Mouse (Mus musculus): ENCODE measurements at regions not wholly inside any gene's neighbourhood (a gene's known extent, or its start where the extent isn't known, plus 50 kb on each side); places are given as distances from the start of the nearest gene placed in this dataset.
A peak's percentile ranks its signal among the peaks of the same experiment; 100 is the strongest.

DNA sequence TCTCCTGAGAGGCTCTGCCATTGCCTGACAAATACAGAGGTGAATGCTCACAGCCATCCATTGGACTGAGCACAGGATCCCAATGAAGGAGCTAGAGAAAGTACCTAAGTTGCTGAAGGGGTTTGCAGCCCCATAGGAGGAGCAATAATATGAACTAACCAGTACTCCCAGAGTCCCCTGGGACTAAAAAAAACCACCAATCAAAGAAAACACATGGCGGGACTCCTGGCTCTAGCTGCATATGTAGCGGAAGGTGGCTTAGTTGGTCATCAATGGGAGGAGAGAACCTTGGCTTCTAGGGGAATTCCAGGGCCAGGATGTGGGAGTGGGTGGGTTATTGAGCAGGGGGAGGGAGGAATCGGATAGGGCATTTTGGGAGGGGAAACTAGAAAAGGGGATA, 207.8 kb downstream of the Otol1 start:
- DNase-seq (ENCODE audit: low spot score in 2 of 2) = no peak

DNA sequence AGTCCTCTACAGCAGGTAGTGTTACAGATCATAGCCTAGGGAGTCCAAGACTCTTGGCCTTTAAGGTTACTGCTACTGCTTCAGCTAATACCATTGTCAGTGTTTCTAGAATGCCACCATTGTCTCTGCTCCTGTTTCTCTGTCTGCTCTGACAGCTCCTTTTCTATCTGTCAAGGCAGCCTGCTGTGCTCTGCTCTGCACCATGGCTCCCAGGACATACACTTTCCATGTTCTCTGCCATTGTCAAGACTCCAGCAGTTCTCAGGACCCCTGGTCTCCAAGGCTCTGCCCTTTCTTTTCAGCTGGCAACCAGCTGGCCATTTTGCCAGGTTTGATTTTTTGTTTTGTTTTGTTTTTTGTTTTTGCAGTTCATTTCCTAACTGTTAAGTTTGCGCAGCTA, 208.7 kb downstream of the Otol1 start:
- no peak for DNase-seq (ENCODE audit: low spot score in 2 of 2)

DNA sequence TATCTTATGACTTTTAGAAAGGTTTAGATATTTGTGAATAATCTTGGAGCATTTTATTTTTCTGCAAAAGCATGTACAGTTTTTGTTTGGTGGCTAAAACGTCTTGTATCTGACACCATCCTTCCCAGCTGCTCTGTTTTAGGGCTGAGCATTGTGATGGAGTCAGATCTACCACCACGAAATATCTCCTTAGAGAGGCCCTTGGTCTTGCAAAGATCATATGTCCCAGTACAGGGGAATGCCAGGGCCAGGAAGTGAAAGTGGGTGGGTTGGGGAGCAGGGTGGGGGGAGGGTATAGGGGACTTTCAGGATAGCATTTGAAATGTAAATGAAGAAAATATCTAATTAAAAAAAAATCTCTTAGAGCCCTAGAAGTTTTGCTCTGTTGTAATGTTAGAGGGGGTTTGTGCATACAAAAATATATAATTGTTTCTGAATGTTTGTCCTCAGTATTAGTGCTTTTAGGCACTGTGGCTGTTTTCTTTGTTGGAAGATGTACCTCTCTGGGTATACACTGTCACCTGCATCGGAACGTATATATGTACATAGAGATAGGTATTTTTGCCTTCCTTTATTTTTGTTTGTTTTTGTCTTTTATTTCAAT, 211.4 kb downstream of the Otol1 start:
- DNase-seq (ENCODE audit: low spot score in 2 of 2) = no peak

DNA sequence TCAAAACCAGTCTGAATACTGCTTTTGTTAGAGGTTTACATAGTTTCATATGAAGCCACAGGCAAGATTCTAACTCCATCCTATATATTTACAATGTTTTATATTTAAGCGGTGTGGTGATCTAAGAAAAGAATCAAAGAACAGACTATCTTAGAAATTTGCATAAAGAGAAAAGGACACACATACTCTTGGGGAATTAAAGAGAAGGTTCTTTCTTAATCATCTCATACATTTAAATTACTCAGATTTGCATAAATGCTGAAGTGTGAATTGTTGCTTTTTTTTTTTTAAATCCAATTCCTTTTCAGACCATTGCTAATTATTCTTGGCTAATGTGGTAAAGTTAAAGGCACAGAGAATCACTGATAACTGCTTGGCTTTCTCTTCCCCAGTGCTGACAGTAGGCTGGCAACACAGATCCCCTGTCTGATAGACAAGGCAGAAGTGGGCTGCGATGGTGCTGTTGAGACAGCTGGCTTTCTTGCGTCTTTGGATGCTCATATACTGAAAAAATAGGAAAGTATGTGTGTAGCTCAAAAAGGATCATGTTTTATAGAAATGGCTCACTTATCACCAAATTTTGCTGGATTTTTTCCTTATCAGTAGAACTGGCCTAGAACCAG, 216.1 kb downstream of the Otol1 start:
- no peak for DNase-seq (ENCODE audit: low spot score in 2 of 2)

DNA sequence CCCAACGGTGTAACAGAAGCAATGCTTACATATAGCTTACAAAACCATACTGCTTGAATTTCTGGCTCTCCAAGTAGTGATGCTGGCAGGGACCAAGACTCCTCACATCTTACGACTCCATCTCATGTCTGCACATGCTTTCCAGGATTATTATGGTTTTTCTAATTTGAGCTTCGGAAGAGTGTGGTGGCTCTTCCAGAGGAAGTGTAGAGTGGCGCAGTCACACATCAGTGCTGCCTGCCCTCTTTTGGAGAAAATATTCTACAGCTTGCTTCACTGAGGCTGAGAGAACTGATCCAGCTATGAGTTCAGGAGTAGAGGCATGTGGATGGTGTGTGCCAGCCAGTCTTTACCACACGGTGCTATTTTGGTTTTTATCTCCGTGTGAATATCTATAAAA, 217.4 kb downstream of the Otol1 start:
- no peak for DNase-seq (ENCODE audit: low spot score in 2 of 2)

DNA sequence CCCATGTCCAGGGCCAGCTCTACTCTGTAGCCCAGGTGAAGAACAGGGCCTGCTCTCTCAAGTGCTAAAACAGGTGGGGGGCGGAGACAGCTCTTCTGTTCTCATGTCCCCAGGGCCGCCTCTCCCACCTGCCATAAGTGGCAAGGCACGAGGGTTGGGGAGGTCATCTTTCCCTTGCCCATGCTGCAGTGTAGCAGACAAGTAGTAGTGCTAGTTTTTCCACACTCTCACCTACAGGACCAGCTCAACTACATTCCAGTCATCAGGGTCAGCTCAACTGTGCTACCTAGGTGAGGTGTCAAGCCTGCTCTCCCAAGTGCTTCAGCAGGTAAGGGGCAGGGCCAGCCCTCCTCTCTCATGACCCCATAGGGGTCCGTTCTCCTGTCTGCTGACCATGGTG, 219.8 kb downstream of the Otol1 start:
- no peak for DNase-seq (ENCODE audit: low spot score in 2 of 2)

DNA sequence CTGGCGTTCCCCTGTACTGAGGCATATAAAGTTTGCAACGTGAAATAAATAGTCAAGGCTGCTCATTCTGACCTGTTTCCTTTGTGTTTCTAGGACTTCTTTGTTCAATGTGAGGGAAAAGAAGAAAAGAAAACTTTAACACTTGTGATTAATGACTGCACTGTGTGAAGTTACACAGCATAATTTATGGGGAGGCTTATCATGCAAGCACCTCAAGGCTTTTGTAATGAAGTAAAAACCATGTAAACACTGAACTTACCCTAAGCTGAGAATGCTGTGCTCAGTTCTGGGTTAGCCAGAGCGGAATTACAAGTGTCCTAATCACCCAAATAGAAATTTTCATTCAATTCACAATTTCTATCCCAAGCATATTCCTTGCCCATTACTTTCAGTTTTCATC, 241.2 kb downstream of the Otol1 start:
- DNase-seq (ENCODE audit: low spot score in 2 of 2) = no peak

DNA sequence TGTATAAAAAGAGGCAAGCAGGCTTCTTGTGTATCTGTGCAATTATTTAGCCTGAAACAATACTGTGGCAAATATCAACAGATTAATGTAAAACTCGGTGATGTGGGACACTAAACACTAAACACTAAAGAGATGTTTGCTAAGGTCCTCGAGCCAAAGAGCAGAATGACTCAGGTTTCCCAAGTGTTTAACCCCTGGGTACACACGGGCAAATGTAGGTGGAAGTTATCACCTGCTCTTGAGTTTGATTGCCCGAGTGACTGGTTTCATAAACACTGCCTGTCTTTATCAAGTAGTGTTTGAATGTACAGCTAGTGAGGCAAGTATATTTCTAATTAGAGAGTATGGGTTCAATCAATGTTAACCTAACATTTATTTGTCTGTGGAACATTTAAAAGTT, 242.5 kb downstream of the Otol1 start:
- no peak for DNase-seq (ENCODE audit: low spot score in 2 of 2)

DNA sequence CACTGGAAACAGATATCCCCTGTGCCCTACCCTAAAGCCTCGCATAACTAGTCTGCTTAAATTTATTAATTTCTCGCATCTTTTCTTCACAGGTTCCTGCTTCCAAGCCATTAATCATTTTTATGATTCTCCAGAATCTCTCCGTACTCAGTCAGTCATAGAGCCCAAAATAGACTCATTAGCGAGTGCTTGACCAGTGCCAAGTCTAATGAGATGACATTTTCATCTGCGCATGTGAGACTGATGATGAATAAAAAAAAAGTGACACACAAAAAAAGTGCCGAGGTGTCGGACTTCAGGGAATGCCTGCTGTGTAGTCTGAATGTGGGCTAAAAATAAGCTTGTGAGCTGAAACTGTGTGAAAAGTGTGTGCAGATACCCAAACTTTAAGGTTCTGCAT, 243.3 kb downstream of the Otol1 start:
- no peak for DNase-seq (ENCODE audit: low spot score in 2 of 2)

DNA sequence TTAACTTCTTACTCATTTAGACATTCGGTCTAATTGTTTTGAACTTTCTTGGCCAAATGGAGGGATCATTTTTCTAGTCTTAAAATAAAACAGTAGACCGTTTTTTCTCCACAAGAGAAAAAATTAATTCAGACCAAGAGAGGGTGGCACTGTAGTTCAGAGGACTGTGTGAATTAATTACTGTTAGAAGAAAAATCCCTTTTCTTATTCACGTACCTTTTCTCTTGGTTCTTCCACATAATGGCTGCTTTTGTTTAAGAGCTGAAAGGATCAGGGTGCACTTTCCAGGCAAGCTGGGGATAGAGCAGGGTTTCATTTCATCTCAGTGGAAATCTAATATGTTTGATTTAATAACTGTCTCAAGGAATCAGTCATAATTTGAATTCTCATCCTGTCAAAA, 255.9 kb downstream of the Otol1 start:
- no peak for DNase-seq (ENCODE audit: low spot score in 2 of 2)

DNA sequence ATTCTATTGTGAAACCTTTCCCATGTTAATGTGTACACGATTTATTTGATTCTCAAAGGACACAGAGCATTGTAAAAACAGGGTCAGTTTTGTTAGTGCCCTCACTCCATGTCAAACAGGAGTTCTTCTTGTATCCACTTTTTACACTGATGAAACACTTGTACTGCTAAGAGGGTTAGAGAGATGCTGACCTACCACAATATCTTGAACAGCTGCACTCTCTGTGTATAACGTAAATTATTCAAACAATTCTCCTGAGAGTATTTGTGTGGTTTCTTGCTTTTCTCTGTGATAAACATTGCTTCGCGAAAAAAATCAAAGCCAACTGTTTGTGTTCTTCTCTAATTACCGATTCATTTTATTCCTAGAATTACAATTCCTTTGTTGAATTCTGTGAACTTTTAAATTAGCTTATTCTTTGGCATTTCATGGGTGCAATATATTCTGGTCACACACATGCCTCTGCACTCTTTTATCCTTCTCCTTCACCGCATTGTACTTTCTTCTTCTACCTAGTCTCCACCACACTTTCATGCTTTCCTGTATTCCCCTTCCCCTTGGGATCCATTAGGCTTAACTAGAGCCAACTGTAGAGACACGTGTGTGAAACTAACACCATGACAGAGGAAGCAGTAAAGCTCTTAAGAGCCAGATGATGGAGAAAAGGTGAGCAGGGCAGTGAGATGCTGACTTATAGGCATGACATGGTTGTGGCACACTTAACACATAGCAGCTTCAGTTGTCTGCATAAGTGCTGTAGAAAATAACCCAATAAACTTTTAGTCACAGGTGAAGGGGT, 281.4 kb downstream of the Otol1 start:
- no peak for DNase-seq (ENCODE audit: low spot score in 2 of 2)

DNA sequence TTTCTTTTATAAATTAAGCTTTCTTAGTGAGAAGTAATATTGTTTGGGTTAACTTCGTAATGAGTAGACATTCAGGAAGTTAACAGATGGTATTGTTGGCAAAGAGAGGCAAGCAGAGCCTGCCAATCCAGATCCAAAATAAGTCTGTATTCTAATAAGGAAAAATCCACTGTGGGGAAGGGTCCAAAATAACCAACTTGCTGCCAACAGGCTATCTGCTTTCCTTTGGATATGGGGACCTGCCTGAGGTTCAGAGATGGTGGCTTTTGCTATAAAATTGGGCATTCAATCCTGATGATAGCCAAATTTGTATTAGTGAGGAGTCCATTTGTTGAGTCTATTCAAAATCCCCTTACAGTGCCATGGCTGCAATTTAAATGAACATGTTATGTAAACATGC, 300.1 kb downstream of the Otol1 start:
- DNase-seq (ENCODE audit: low spot score in 2 of 2) = peak in 1 of 2 experiments; percentile 14

DNA sequence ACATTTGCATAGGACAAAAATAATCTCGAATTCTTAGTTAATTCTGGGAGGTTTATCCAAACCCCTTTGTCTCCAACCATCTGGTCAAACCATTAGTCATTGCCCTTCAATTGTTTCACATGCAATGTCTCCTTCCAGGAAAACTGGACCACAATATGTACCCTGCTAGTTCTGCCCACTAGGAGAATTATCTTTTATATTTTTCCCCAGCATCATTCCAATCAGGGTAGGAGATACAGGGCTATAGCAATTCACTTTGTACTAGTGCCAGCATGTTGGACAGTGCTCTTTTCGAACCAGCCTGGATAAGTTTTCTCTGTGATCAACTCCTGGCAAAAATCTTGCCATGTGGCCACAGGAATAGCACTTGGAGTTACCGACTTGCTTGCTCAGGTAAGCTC, 300.6 kb downstream of the Otol1 start:
- no peak for DNase-seq (ENCODE audit: low spot score in 2 of 2)

DNA sequence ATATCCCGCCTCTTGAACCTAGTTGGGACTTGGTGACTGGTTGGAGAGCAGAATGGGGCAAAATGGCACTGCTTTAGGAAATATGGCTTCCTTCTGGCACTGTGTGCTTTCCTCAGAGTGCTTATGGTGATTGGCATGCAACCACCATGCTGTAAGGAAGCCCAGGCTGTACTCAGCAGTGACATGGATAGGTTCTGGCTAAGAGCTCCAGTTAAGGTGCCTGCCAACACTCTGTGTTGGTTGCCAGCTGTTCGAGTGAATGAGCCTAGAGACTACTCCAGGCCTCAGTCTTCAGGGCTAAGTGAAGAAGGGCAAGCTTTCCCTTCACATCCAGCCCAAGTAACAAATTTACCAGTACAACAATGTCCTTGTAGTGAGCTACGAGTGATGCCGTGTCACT, 301.9 kb downstream of the Otol1 start:
- DNase-seq (ENCODE audit: low spot score in 2 of 2) = peak in 1 of 2 experiments; percentile 13

DNA sequence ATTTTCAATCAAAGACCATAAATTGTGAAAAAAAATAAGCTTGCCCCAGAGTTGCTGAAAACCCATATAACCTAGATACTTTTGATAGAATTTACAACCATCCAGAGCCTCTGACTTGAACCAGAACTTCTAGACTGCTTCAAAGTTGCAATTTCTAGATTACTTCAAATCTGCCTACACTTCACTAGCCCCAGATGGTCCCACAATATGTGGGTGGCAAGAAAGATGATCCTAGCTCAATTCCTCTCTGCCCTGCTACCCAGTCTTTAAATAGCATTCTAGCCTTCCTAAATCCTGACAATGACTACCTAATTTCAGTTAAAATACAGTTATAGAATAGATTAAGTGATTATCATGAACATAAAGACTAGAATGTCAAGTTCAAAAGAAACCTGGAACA, 303.6 kb downstream of the Otol1 start:
- no peak for DNase-seq (ENCODE audit: low spot score in 2 of 2)

DNA sequence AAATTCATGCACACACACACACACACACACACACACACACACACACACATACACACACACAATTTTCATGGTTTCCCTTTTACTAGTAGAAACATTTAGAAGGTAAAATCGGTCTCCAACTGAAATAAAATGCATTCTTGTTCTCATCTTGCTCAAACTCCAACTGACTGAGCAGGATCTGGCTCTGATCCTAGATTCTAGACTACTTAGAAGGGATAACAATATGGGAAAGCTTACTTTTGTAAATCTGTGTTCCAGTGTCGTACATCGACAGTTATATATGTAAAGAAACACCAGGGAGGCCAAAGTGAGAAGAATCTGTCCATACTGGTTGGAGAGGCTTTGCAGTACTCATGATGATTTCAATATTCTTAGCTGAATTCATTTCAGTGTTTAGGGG, 304.6 kb downstream of the Otol1 start:
- no peak for DNase-seq (ENCODE audit: low spot score in 2 of 2)

DNA sequence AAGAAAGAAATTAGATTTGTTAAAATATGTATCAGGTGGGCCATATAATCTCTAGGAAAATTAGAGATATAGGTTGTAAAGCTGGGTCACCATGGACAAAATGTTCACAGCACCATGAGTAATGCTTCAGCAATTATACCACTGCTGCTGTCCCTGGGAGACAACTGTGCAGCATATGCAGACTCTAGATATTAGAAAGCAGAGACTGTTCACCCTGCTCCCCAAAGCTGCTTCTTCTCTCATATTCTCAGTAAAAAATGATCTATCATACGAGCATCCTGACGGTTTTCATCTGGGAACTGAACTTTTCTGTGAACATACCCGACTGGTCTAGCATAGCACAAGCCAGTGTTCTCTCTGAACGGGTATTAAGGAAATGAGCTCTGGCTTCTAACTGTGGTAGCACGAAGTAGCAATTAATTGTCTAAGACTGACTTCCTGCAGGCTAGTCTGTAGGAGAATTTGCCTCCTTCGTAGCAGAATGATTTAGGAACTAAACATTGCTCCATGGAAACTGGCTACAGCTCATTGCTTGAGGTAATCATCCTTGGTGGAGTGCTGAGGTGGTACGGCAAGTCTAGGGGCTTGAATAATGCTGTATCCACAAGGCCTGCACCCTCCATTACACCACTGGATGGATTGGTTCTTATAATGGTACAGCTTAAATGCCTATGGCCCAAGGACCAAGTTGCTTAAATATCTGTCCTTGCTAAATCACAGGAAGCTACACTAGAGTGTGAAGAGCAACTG, 305.9 kb downstream of the Otol1 start:
- DNase-seq (ENCODE audit: low spot score in 2 of 2) = no peak

DNA sequence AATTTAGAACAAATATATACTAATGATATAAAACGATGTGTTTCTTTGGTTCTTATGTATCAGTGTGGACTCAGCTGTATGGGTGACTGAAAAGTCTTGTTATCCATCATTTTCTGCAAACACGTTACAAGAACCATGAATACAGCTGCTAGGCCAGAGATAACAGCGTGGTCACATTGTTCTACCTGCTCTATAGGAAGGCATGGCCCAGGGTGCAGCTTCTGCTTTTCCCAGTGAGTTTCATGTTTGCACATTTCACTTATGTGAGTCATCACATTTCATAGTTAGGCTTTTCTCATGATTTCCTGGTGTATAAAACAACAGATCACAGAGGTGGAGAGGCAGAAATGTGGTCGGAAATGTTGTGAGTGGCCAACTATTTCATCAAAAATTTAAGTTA, 306.8 kb downstream of the Otol1 start:
- no peak for DNase-seq (ENCODE audit: low spot score in 2 of 2)

DNA sequence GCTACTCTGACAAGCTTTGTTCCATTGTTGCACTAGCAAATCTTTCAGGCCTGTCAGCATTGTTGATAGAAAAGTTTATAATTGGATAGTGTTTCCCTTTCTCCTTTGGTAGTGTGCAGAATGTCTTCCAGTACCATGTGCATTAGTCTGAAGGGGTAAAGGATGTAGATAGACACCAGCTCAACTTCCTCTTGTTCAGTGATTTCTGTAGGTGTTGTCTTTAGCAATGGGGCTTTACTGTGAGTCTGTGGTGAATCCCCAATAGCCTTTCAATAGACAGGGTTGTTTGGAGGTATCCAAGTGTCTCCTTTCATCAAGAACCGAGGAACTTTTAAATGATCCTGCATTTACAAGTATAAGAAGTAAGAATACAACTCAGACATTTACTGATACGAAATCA, 311.0 kb downstream of the Otol1 start:
- DNase-seq (ENCODE audit: low spot score in 2 of 2) = no peak

DNA sequence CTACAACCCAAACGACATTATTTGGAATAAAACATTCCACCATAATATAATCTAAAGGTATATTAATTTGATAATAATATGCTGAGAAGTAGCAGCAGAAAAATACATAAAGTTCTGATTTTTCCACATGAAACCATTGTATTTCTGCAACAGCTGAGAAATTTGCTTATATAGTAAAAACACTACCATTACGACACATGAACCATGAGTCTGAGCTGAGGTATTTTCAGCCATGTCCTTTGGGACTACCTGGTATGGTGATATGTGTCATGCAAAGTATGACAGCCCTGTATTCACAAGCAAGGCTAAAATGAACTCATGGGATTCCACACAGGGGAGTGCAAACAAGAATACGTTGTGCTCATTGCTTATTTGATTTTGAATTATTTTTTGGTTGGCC, 311.7 kb downstream of the Otol1 start:
- no peak for DNase-seq (ENCODE audit: low spot score in 2 of 2)

DNA sequence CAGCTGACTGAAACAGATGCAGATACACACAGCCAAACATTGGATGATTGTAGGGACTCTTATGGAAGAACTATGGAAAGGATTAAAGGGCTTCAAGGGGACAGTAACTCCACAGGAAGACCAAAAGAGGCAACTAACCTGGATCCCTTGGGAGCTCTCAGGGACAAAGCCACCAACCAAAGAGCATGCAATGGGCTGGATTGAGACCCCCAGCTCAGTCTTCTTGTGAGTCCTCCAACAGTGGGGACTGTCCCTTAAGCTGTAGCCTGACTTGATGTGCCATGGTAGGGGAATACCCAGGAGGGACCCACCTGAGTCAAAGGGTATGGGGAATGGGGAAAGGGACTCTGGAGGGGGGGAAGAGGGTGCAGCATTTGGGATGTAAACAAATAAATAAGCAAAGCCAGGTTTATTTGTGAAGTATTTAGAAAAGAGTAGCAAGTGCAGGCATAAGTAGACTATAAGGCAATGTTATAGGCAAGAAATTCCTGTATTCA, 313.8 kb downstream of the Otol1 start:
- DNase-seq (ENCODE audit: low spot score in 2 of 2) = no peak

DNA sequence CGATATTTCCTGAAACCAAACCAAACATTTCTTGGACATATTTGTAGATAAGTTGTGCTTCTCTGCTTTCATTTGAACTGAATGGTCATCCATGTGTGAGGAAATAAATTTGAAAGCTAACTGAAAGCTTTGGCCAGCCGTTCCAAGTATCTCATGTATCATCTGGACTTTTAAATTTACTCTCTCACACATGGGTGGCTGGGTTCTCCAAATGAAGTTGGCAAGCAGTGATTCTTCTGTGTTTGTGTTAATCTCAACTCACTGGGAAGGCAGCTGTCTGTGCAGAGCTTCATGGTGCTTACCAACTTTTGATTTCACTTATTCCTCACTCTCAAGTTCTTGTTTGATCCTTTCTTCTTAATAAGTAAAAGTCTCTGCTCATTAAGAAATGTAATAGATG, 317.3 kb downstream of the Otol1 start:
- DNase-seq (ENCODE audit: low spot score in 2 of 2) = no peak
